Mouse (Mus musculus) MEL (cell line): ENCODE results near the gene Pde4b.

ENCODE experiments used
- CHD2 ChIP-seq: IDR thresholded peaks from 2 replicates; pipeline ENCODE4 v1.6.1; 2011; ENCODE audit warnings: low read length, improper control_type of control experiment
- CTCF ChIP-seq, 3 experiments: IDR thresholded peaks in 2 of 3; conservative IDR thresholded peaks in 1 of 3; 2 replicates each; pipeline ENCODE4 v1.5.1; 2011 to 2012; ENCODE audit warnings: low read length in 3 of 3, low read depth in 2 of 3, mild to moderate bottlenecking in 2 of 3, improper control_type of control experiment in 1 of 3, inconsistent platforms in 1 of 3, mixed read lengths in 1 of 3, moderate library complexity in 1 of 3; ENCODE audit not compliant: control insufficient read depth in 1 of 3, insufficient read depth in 1 of 3, poor library complexity in 1 of 3, severe bottlenecking in 1 of 3
- E2F4 ChIP-seq: IDR thresholded peaks from 2 replicates; pipeline ENCODE4 v1.6.1; 2011; ENCODE audit warnings: low read depth, low read length, improper control_type of control experiment, borderline replicate concordance
- HCFC1 ChIP-seq: IDR thresholded peaks from 2 replicates; pipeline ENCODE4 v1.6.1; 2012; ENCODE audit warnings: low read depth, mild to moderate bottlenecking, inconsistent platforms, low read length, improper control_type of control experiment, moderate library complexity
- MAFK ChIP-seq: IDR thresholded peaks from 2 replicates; pipeline ENCODE4 v1.6.1; 2011; ENCODE audit warnings: low read depth, mild to moderate bottlenecking, low read length, improper control_type of control experiment, borderline replicate concordance
- MAX ChIP-seq: IDR thresholded peaks from 2 replicates; pipeline ENCODE4 v1.6.1; 2011; ENCODE audit warnings: low read length, improper control_type of control experiment
- POLR2A ChIP-seq, 2 experiments: IDR thresholded peaks; 2 replicates each; pipeline ENCODE4 v1.6.1; 2011 to 2012; ENCODE audit warnings: low read length in 2 of 2, mild to moderate bottlenecking in 2 of 2, control low read depth in 1 of 2, improper control_type of control experiment in 1 of 2, low read depth in 1 of 2, moderate library complexity in 1 of 2; ENCODE audit not compliant: control insufficient read depth in 1 of 2, insufficient read depth in 1 of 2, poor library complexity in 1 of 2

GRCm38 (mm10) chr4:102656494-102657036, 569.2 kb downstream of the Pde4b start:
- no peak for TF ChIP-seq HCFC1
- no peak for TF ChIP-seq MAFK
- TF ChIP-seq POLR2A (IDR thresholded peaks at IDR 0.05; ENCODE audit: control insufficient read depth in 1 of 2, insufficient read depth in 1 of 2, low read depth in 1 of 2, low read length in 2 of 2, poor library complexity in 1 of 2), result no peak
- TF ChIP-seq CTCF (IDR thresholded peaks at IDR 0.05 in 2 of 3, conservative IDR thresholded peaks at IDR 0.05 in 1 of 3; ENCODE audit: control insufficient read depth in 1 of 3, insufficient read depth in 1 of 3, low read depth in 2 of 3, low read length in 3 of 3, poor library complexity in 1 of 3, severe bottlenecking in 1 of 3), result peak; percentile 54 to 97 (median 64)
- no peak for TF ChIP-seq MAX
- no peak for TF ChIP-seq CHD2
- no peak for TF ChIP-seq E2F4
